Mouse (Mus musculus): ENCODE data around the gene Gm21885.

- TF ChIP-seq CTCF (IDR thresholded peaks at IDR 0.05; ENCODE audit: low read depth) = no peak
- no peak for TF ChIP-seq EP300 (IDR thresholded peaks at IDR 0.05; ENCODE audit: low read depth)
Observed at GRCm38 (mm10) chr11:94243422-94244180, 38.1 kb upstream of the Gm21885 start.
